Mouse (Mus musculus) subcutaneous adipose tissue, adult 2 months (tissue): ENCODE results near the gene Olfr1062. TPM values are rescaled to one million over a fixed set of nuclear protein-coding genes. Genes with fewer than 3 reads are reported as not detected.

ENCODE experiments used
- polyA plus RNA-seq: library from polyadenylated mRNA; depleted of rRNA; stranded (reverse); fragments of >200 nt; gene quantifications from 2 replicates; pipeline ENCODE4 v1.2.3, GENCODE M21; 2012; ENCODE audit warnings: low replicate concordance; rRNA removed

The Olfr1062 gene
- not detected in 2 replicates for polyA plus RNA-seq

GRCm38 (mm10) chr2:86426649-86427048, at the start of gene Olfr1062:
TSS of gene Olfr1062 (minus strand) at chr2:86426749.

GRCm38 (mm10) chr2:86456169-86456568, 29.6 kb upstream of the Olfr1062 start, which contains the start of gene Olfr1066:
TSS of gene Olfr1066 (minus strand) at chr2:86456269.

DNA sequence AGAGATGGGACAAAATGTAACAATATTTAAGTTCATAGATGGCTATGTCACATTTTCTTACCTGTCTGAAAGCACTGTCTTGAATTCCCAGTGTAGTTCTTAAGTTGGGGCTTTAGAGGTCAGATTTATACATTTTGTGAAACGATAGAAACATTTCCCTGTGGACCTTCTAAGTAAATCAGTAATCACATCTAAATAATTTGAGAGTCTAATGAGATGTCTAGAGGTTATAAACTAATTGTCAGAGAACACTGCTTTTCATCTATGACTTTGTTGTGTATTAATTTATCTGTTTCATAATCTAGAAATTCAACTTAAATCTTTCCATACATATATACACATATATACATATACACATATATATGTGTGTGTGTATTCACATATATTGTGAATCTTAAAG, 23.9 kb upstream of the Olfr1062 start, which contains the start of gene Olfr1065:
Gene Olfr1065 (minus strand): TSS at position 101 of the 400 bp plus-strand sequence.

GRCm38 (mm10) chr2:86413950-86414349, 12.6 kb downstream of the Olfr1062 start, which contains the start of gene Olfr1061:
TSS of gene Olfr1061 (minus strand) at chr2:86414050.

DNA sequence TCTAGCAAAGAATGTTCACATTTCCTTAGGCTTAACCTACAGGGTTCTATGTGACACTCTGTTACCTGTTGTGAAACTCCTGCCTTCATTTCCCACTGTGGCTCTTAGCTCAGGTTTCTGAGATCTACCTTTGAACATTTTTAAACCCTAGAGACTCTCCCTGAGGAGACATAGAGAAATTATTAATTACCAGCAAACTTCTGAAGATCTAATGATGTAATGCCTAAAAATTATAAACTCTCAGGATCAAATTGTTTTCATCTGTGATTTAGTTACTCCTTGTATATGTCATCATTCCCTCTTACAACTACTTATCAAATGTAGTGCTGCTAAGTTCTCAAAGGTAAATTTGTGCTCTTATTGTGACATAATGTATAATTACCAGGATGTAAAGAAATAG, 38.1 kb downstream of the Olfr1062 start, which contains the start of gene Olfr1058:
Gene Olfr1058 (minus strand): TSS at position 101 of the 400 bp plus-strand sequence.

DNA sequence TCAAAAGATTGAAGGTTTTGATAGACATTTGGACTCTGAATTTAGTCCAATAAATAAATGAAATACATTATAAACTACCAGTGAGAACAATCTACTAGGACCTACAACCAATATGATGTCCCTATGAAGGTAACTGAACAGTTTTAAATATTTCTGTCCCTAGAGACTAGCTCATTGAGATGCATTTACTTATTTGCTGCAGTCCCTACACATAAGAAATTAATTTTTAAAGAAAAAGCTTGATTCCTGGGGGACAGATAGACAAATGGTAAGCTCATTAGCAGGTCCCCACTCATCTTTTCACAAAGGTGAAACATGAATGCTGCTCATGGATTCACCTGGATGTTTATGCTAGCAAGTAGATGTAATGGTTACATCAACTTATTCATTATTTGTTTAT, 48.3 kb downstream of the Olfr1062 start, which contains the start of gene Olfr1057:
Gene Olfr1057 (minus strand): TSS at position 101 of the 400 bp plus-strand sequence.

Other genes with a start within 250 kb of the Olfr1062 start
- gene Olfr1044, start 248.9 kb downstream of the Olfr1062 start, polyA plus RNA-seq: not detected in 2 replicates
- not detected in 2 replicates for gene Olfr52, start 241.1 kb downstream of the Olfr1062 start, polyA plus RNA-seq
- not detected in 2 replicates for gene Olfr1045, start 223.7 kb downstream of the Olfr1062 start, polyA plus RNA-seq
- not detected in 2 replicates for gene Olfr1046, start 207.4 kb downstream of the Olfr1062 start, polyA plus RNA-seq
- not detected in 2 replicates for gene Olfr1047, start 195.3 kb downstream of the Olfr1062 start, polyA plus RNA-seq
- not detected in 2 replicates for gene Olfr1048, start 186.5 kb downstream of the Olfr1062 start, polyA plus RNA-seq
- not detected in 2 replicates for gene Olfr1049, start 168.4 kb downstream of the Olfr1062 start, polyA plus RNA-seq
- gene Olfr1051, start 147.7 kb downstream of the Olfr1062 start, polyA plus RNA-seq: not detected in 2 replicates
- gene Olfr1052, start 134.3 kb downstream of the Olfr1062 start, polyA plus RNA-seq: not detected in 2 replicates
- gene Olfr1053, start 111.5 kb downstream of the Olfr1062 start, polyA plus RNA-seq: not detected in 2 replicates
- gene Olfr1054, start 91.3 kb downstream of the Olfr1062 start, polyA plus RNA-seq: not detected in 2 replicates
- gene Olfr1055, start 76.5 kb downstream of the Olfr1062 start, polyA plus RNA-seq: not detected in 2 replicates
- gene Olfr1056, start 64.3 kb downstream of the Olfr1062 start, polyA plus RNA-seq: not detected in 2 replicates
- gene Olfr1057, start 48.4 kb downstream of the Olfr1062 start, polyA plus RNA-seq: not detected in 2 replicates
- gene Olfr1058, start 38.2 kb downstream of the Olfr1062 start, polyA plus RNA-seq: not detected in 2 replicates
- not detected in 2 replicates for gene Olfr1061, start 12.7 kb downstream of the Olfr1062 start, polyA plus RNA-seq
- not detected in 2 replicates for gene Olfr1065, start 23.8 kb upstream of the Olfr1062 start, polyA plus RNA-seq
- not detected in 2 replicates for gene Olfr1066, start 29.5 kb upstream of the Olfr1062 start, polyA plus RNA-seq
- not detected in 2 replicates for gene Olfr228, start 60.6 kb upstream of the Olfr1062 start, polyA plus RNA-seq
- not detected in 2 replicates for gene Olfr1076, start 81.7 kb upstream of the Olfr1062 start, polyA plus RNA-seq
- not detected in 2 replicates for gene Olfr1079, start 115.7 kb upstream of the Olfr1062 start, polyA plus RNA-seq
- not detected in 2 replicates for gene Olfr1080, start 131.5 kb upstream of the Olfr1062 start, polyA plus RNA-seq
- gene Olfr1082, start 172.2 kb upstream of the Olfr1062 start, polyA plus RNA-seq: not detected in 2 replicates
- gene Olfr1084, start 213.0 kb upstream of the Olfr1062 start, polyA plus RNA-seq: not detected in 2 replicates
- not detected in 2 replicates for gene Olfr1085, start 235.3 kb upstream of the Olfr1062 start, polyA plus RNA-seq